Mouse (Mus musculus): ENCODE results near the gene Dag1.
"Not testable (repeated sequence)": the region's sequence is repeated elsewhere in the genome, so short reads cannot be mapped to it uniquely, and the experiment has no call there.

Gene Dag1

DNA sequence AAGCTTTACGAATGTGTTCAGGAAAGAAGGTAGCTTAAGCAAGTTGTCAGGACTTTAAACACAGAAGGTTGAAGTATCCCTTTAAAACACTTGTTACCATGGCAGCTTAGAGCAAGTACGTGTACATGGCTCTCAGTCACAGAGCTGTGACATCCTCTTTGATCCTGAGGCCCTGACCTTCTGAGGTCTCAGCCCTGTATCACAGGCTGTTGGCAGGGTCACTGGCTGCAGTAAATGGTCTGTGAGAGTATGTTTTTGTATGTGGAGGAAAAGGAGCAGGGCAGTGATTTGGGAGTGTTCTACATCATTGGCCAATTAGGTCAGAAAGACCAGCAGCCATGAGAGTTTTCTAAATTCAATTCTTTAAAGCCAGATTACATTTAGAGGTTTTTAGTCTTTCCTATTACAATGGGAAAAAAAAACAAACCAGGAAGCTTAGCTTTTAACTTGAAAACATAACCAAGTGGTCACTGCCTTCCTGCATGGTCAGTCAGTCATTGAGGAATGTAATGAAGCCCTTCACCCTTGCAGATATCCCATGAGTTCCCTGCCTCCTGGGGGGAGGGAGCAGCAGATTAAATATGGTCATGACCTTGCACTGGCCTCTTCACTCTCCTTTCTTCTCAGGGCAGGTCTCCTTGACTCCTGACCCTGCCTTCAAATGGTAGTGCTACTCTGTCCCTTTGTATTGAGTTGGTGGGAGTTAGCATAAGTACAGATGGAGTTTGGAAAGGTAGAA lies 35.7 kb downstream of the Dag1 start:
- no peak for DNase-seq (ENCODE audit: extremely low read depth, low read depth, low spot score)

GRCm38 (mm10) chr9:108225166-108225565 lies 38.6 kb downstream of the Dag1 start:
- no peak for DNase-seq (ENCODE audit: extremely low read depth, low read depth, low spot score)

GRCm38 (mm10) chr9:108223633-108224032 lies 40.1 kb downstream of the Dag1 start:
- no peak for DNase-seq (ENCODE audit: extremely low read depth, low read depth, low spot score)

- DNase-seq (ENCODE audit: extremely low read depth, low read depth, low spot score) = no peak
These were observed 42.2 kb downstream of the Dag1 start for GRCm38 (mm10) chr9:108221566-108221965.

DNA sequence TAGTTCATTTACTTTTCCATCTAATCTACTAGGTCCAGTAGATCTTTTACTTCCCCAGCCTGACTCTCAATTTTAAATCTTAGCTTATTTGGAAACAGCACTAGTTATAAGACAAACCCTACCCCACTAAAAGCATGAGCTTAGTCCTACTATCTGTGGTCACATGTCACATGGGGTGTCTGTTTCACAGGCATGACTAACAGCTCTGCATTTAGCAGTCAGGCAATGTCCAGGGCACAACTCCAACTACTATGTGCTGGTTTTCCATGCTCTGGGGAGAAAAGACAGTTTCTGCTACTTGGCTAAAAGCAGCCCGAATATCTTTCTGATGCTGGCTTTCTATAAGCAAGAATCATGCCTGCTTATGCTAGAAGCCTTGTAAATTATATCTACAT lies 43.4 kb downstream of the Dag1 start:
- DNase-seq (ENCODE audit: extremely low read depth, low read depth, low spot score) = no peak

- DNase-seq (ENCODE audit: extremely low read depth, low read depth, low spot score) = peak; percentile 57
These were observed 43.9 kb downstream of the Dag1 start for GRCm38 (mm10) chr9:108219766-108220379.

DNA sequence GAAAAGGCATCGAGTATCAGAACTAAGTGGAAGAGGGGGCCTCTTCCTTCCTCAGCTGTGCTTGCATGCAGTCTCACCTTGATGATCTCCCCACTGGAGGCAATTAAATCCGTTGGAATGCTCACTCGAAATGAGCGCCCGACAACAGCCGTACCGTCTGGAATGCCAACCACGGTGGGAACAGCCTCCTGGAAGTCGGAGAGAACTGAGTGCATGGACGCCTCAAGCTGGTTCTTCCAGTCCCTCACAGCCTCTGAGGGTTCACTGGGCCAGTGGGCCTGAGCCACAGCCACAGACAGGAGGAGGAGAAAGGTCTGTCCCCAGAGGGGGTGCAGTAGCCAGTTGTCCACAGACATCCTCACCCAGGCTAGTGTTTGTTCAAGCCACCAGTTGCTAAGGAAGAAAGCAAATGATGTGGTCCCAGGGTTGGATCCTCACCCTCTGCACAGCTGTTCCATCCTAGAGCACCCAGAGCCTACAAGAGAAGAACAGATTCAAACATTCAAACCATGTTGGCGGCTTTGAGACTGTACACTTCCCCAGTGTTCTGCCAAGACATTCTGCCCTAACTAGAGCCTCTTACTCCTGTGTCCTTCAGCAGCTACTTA lies 45.7 kb downstream of the Dag1 start:
- no peak for DNase-seq (ENCODE audit: extremely low read depth, low read depth, low spot score)

- no peak for DNase-seq (ENCODE audit: extremely low read depth, low read depth, low spot score)
These were observed 46.4 kb downstream of the Dag1 start for GRCm38 (mm10) chr9:108217406-108217805.

DNA sequence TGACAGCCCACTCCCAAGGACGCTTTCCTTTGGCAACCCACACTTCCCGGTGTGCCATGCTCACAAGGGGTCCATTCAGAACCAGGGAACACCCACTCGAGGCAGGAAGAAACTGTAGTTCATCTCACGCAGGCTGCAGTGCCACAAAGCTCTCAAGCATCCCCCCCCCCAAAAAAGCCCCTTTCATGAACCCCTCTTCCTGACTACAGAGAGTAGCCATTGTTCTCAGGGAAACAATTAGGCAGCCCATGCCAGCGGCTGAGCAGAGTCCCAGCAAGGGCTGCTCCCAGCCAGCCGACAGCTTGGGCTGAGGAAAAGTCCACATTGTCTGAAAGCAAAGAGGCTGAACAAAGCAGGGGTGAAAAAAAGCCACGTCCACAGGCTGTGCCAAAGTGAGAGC lies 50.7 kb downstream of the Dag1 start:
- no peak for DNase-seq (ENCODE audit: extremely low read depth, low read depth, low spot score)

DNA sequence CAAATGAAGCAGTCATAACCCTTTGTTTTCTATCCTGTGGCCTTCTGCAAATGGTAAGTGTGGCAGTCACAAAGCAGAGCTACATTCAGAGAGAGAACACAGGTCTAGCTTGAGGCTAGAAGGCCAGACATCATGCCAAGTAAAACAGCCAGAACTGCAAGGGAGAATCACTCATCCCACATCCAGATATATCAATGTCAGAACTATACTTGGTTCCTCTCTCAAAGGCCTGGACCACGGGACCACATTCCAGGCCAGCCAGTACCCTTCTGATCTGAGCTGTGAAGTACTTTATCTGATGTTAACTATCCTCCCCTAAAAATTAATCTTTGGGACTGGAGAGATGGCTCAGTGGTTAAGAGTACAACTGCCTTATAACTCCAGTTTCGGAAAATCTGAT lies 51.3 kb downstream of the Dag1 start:
- no peak for DNase-seq (ENCODE audit: extremely low read depth, low read depth, low spot score)

- no peak for DNase-seq (ENCODE audit: extremely low read depth, low read depth, low spot score)
These were observed 58.2 kb downstream of the Dag1 start for GRCm38 (mm10) chr9:108205571-108205901.

GRCm38 (mm10) chr9:108204884-108205570 lies 58.7 kb downstream of the Dag1 start:
- DNase-seq (ENCODE audit: extremely low read depth, low read depth, low spot score) = no peak

- no peak for DNase-seq (ENCODE audit: extremely low read depth, low read depth, low spot score)
These were observed 60.7 kb downstream of the Dag1 start for GRCm38 (mm10) chr9:108203015-108203414.

DNA sequence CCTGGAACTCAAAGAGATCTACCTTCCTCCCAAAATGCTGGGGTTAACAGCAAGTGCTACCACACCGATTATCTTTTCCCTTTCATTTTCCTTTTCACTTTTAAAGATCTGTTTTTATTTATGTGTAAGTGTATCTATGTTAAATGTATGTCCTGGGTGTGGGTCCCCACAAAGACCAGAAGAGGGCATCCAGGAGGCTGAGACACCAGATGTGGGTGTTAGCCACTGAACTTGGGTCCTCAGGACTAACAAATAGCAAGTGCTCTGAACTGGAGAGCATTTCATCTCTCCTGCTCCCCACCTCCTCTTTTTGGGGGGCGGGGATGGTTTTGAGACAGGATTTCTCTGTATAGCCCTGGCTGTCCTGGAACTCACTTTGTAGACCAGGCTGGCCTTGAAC lies 61.6 kb downstream of the Dag1 start:
- DNase-seq (ENCODE audit: extremely low read depth, low read depth, low spot score) = no peak

GRCm38 (mm10) chr9:108201160-108201559 lies 62.6 kb downstream of the Dag1 start:
- DNase-seq (ENCODE audit: extremely low read depth, low read depth, low spot score) = peak; percentile 84

DNA sequence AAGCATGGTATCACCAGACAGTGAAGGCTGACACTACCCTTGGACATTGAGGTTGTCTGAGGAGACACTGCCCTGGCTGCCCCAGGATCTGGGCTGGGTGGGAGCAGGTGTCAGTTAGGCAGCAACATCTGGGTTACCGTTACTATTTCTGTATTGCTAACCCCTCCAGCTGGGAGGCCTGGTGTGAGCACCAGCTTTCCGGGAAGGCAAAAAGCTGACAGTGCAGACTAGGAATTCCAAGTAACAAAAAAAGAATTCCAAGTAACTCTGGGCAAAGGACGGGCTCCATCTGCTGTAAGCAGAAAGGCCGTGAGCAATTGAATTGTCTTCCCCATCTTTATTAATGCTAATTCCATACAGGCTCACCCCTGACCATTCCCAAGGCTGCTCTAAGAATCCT lies 65.1 kb downstream of the Dag1 start:
- DNase-seq (ENCODE audit: extremely low read depth, low read depth, low spot score) = no peak

DNA sequence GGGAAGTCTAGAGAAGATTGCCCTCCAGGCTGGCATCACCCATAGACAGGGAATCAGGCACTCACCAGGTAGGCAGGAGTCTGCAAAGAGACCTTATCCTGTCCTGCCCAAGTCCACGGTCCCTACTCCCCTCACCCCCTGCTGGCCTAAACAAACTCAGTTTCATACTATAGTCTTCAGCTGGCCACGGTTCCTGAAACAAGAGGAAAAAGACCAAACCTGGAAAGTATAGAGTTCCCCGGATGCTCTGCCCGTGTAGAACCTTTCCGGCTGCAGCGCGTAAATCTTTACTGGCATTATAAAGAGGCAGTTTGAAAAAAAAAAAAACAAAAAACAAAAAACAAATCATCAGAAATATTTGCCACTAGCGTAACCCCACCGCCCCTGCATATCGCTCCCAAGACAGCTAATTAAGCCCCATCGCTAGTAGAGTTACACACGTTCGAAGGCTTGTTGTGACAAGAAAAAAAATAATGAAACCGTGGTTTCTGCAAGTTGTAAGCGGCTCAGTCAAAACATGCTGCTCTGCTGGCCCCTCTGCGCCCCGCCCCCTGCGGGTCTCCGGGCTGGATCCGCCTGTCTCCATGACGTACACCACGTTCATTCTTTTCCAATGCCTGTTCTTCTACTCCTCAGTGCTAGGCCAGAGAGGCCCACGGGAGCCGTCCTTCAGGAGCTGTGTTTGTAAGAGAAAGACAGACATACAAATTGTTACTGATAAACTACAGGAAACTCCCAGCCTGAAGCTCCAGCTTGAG lies 66.7 kb downstream of the Dag1 start:
- no peak for DNase-seq (ENCODE audit: extremely low read depth, low read depth, low spot score)

DNA sequence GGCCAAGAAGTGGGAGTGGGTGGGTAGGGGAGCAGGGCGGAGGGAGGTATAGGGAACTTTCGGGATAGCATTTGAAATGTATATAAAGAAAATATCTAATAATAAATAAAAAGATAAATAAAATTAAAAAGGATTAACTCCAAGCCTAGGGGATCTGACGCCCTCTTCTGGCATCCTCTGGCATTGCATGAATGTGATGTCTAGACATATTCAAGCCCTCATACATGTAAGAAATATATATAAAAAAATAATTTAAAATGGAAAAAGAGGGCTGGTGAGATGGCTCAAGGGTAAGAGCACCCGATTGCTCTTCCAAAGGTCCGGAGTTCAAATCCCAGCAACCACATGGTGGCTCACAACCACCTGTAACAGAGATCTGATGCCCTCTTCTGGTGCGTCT lies 67.5 kb downstream of the Dag1 start:
- DNase-seq (ENCODE audit: extremely low read depth, low read depth, low spot score) = not testable (repeated sequence)

GRCm38 (mm10) chr9:108189787-108190679 lies 73.7 kb downstream of the Dag1 start, which contains the start of gene Bsn:
TSS of gene Bsn (minus strand) at chr9:108190384.
- no peak for DNase-seq (ENCODE audit: extremely low read depth, low read depth, low spot score)

DNA sequence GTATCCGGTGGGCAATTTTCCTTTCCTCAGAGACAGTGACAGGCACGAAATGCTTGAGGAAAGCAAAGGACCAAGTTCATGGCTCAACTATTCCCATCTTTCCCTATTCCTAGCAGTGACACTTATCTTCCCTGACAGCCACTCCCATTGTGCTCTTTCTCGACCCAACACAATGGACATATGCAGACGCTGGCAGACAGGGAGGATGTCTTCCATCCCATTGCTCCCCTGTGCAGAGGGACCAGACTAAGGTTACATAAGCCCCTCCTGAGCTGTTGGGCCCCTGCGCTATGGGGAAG lies 74.3 kb downstream of the Dag1 start:
- no peak for DNase-seq (ENCODE audit: extremely low read depth, low read depth, low spot score)
